Mouse (Mus musculus) stomach, postnatal 0 days (tissue): ENCODE results near the gene Sf3b1. TPM values are rescaled to one million over a fixed set of nuclear protein-coding genes. Genes with fewer than 3 reads are reported as not detected.
A peak's percentile ranks its signal among the peaks of the same experiment; 100 is the strongest.
"Not testable (repeated sequence)": the region's sequence is repeated elsewhere in the genome, so short reads cannot be mapped to it uniquely, and the experiment has no call there.

Source experiments
- ATAC-seq: fragments of 200-750 bp; cut with Nextera tagmentation; 2 replicates; pipeline ENCODE4 v1.8.0; 2017; ENCODE audit not compliant: low FRiP score, low TSS enrichment
- DNase-seq: peaks from one replicate; pipeline ENCODE4 v3.0.0-alpha.2; 2016; ENCODE audit warnings: low spot score
- H3K27ac ChIP-seq: fragments of 300-500 bp; sonication (generic); replicated peaks from 2 replicates; pipeline ENCODE4 v1.5.1; 2014; ENCODE audit warnings: mild to moderate bottlenecking, control low read depth
- H3K27me3 ChIP-seq: fragments of 300-500 bp; sonication (generic); 2 replicates; pipeline ENCODE4 v1.6.1; 2014; ENCODE audit warnings: low read length; ENCODE audit not compliant: control insufficient read depth, insufficient read depth
- H3K36me3 ChIP-seq: fragments of 300-500 bp; sonication (generic); 2 replicates; pipeline ENCODE4 v1.6.1; 2014; ENCODE audit warnings: low read length, mixed read lengths; ENCODE audit not compliant: control insufficient read depth, insufficient read depth
- H3K4me1 ChIP-seq: fragments of 300-500 bp; sonication (generic); replicated peaks from 2 replicates; pipeline ENCODE4 v1.6.1; 2014; ENCODE audit warnings: antibody characterized with exemption; ENCODE audit not compliant: control insufficient read depth, insufficient read depth
- H3K4me2 ChIP-seq: fragments of 300-500 bp; sonication (generic); replicated peaks from 2 replicates; pipeline ENCODE4 v1.6.1; 2014; ENCODE audit warnings: low read depth, mild to moderate bottlenecking, control low read depth, moderate library complexity
- H3K4me3 ChIP-seq: fragments of 300-500 bp; sonication (generic); 2 replicates; pipeline ENCODE4 v1.5.1; 2014; ENCODE audit warnings: low read depth, low read length, control low read depth
- H3K9ac ChIP-seq: fragments of 300-500 bp; sonication (generic); 2 replicates; pipeline ENCODE4 v1.6.1; 2014; ENCODE audit warnings: mild to moderate bottlenecking, low read length, control low read depth, mixed read lengths
- H3K9me3 ChIP-seq: fragments of 300-500 bp; sonication (generic); 2 replicates; pipeline ENCODE4 v1.6.1; 2016; ENCODE audit warnings: low read length; ENCODE audit not compliant: control insufficient read depth
- CTCF ChIP-seq: IDR thresholded peaks from 2 replicates; pipeline ENCODE4 v1.5.1; 2016; ENCODE audit warnings: antibody characterized with exemption, low read depth, mild to moderate bottlenecking, moderate library complexity
- EP300 ChIP-seq: optimal IDR thresholded peaks from 2 replicates; pipeline ENCODE3; 2016; ENCODE audit warnings: antibody characterized with exemption
- WGBS: fragments of 180-500 bp; shearing (Covaris S2); extraction: QIAGEN DNeasy Blood & Tissue Kit; methylation state at CpG from one replicate; pipeline ENCODE4 v1.1.7; 2014; 5-methylcytosine and 5-hydroxymethylcytosine counted together
- polyA plus RNA-seq: library from polyadenylated mRNA; unstranded; fragments of >200 nt; fragmentation: Nextera tagmentation; extraction: Ambion mirVana; gene quantifications from 2 replicates; pipeline ENCODE4 v1.2.1, GENCODE M21; 2015

The Sf3b1 gene
- polyA plus RNA-seq, 1 experiment from 2014 or later, result 153 TPM

- Histone ChIP-seq H3K4me2 (peak overlapping the region; percentile 77), H3K9ac (peak overlapping the region; percentile 99), H3K27me3 (no peaks in the 10 kb centered on the region), H3K27ac (peak overlapping the region; percentile 98), H3K4me1 (no peaks in the 10 kb centered on the region), H3K4me3 (peak overlapping the region; percentile 99), H3K36me3 (no peaks in the 10 kb centered on the region), H3K9me3 (no peaks in the 10 kb centered on the region)
- ATAC-seq (no peak), DNase-seq (no peak)
- WGBS, result 6% methylated on average over 10 of the region's 10 CpGs
- peak; percentile 27 for TF ChIP-seq CTCF
- TF ChIP-seq EP300, result no peak
These were observed 1.4 kb downstream of the Sf3b1 start for GRCm38 (mm10) chr1:55025656-55026430.

- ATAC-seq, result no peak
These were observed 5.4 kb downstream of the Sf3b1 start for GRCm38 (mm10) chr1:55021907-55022306.

GRCm38 (mm10) chr1:55012513-55012912 lies 14.8 kb downstream of the Sf3b1 start:
- 52% methylated on average over 3 of the region's 3 CpGs for WGBS
- Histone ChIP-seq H3K36me3 (peaks cover 12% of the 10 kb centered on the region; the same call in 1 of the 2 replicates), H3K4me2 (no peak overlapping the region), H3K4me3 (no peak overlapping the region), H3K27me3 (no peaks in the 10 kb centered on the region), H3K27ac (no peak overlapping the region), H3K9ac (no peak overlapping the region), H3K9me3 (no peaks in the 10 kb centered on the region), H3K4me1 (no peaks in the 10 kb centered on the region)
- TF ChIP-seq EP300 (no peak), CTCF (peak; percentile 44)
- no peak for ATAC-seq
- no peak for DNase-seq

More at GRCm38 (mm10) chr1:55021907-55022306, 5.4 kb downstream of the Sf3b1 start:
- DNase-seq, result no peak
- Histone ChIP-seq H3K4me3 (no peak overlapping the region), H3K4me2 (no peak overlapping the region), H3K27me3 (no peaks in the 10 kb centered on the region), H3K36me3 (0 out of 2 replicates have a peak, but pooled peaks cover 4% of the 10 kb centered on the region), H3K9ac (no peak overlapping the region), H3K4me1 (no peaks in the 10 kb centered on the region), H3K27ac (no peak overlapping the region), H3K9me3 (no peaks in the 10 kb centered on the region)
- TF ChIP-seq CTCF, result no peak
- no peak for TF ChIP-seq EP300

GRCm38 (mm10) chr1:55008313-55008712 lies 19.0 kb downstream of the Sf3b1 start:
- H3K27ac ChIP-seq, H3K4me3 ChIP-seq, H3K4me2 ChIP-seq, H3K4me1 ChIP-seq, DNase-seq, ATAC-seq, H3K9ac ChIP-seq, H3K27me3 ChIP-seq, H3K9me3 ChIP-seq: not testable (repeated sequence)
- H3K36me3 ChIP-seq, result peaks cover 17% of the 10 kb centered on the region
- TF ChIP-seq CTCF, result peak; percentile 40; the same call in 1 of the 2 replicates
- WGBS, result 90% methylated on average over 2 of the region's 2 CpGs

- TF ChIP-seq EP300, result no peak
- no peak for TF ChIP-seq CTCF
- ATAC-seq (no peak), DNase-seq (no peak)
- no peak overlapping the region for H3K9ac ChIP-seq
- H3K4me2 ChIP-seq, result no peak overlapping the region
- no peak overlapping the region for H3K4me3 ChIP-seq
- no peaks in the 10 kb centered on the region for H3K4me1 ChIP-seq
- H3K27ac ChIP-seq, result no peak overlapping the region
- H3K36me3 ChIP-seq, result peaks cover 33% of the 10 kb centered on the region
- no peaks in the 10 kb centered on the region for H3K27me3 ChIP-seq
- no peaks in the 10 kb centered on the region for H3K9me3 ChIP-seq
- 77% methylated on average over 5 of the region's 5 CpGs for WGBS
These were observed 33.7 kb downstream of the Sf3b1 start for GRCm38 (mm10) chr1:54993581-54993980.

- H3K27ac ChIP-seq, result no peak overlapping the region
- no peak overlapping the region for H3K4me3 ChIP-seq
- no peaks in the 10 kb centered on the region for H3K9me3 ChIP-seq
- DNase-seq (no peak), ATAC-seq (no peak)
- no peaks in the 10 kb centered on the region for H3K27me3 ChIP-seq
- TF ChIP-seq CTCF (no peak), EP300 (no peak)
- H3K4me1 ChIP-seq, result no peaks in the 10 kb centered on the region
- peaks cover 14% of the 10 kb centered on the region; the same call in 1 of the 2 replicates for H3K36me3 ChIP-seq
- no peak overlapping the region for H3K9ac ChIP-seq
- 96% methylated on average over 5 of the region's 5 CpGs for whole genome bisulfite sequencing
- no peak overlapping the region for H3K4me2 ChIP-seq
These were observed 41.0 kb downstream of the Sf3b1 start for GRCm38 (mm10) chr1:54986248-54986647.
